Mouse (Mus musculus) embryonic facial prominence, embryonic 10.5 days (tissue): ENCODE measurements around the gene Mmachc. TPM values are rescaled to one million over a fixed set of nuclear protein-coding genes. Genes with fewer than 3 reads are reported as not detected.
A peak's percentile ranks its signal among the peaks of the same experiment; 100 is the strongest.
"Not testable (repeated sequence)": the region's sequence is repeated elsewhere in the genome, so short reads cannot be mapped to it uniquely, and the experiment has no call there.

ENCODE experiments used
- DNase-seq: peaks from one replicate; pipeline ENCODE4 v3.0.0-alpha.2; 2017; ENCODE audit warnings: low spot score
- H3K27ac ChIP-seq: fragments of 300-500 bp; sonication (generic); replicated peaks from 2 replicates; pipeline ENCODE4 v1.5.1; 2016; ENCODE audit warnings: mild to moderate bottlenecking
- H3K27me3 ChIP-seq: fragments of 300-500 bp; sonication (generic); replicated peaks from 2 replicates; pipeline ENCODE4 v1.6.1; 2016; ENCODE audit warnings: low read depth, mild to moderate bottlenecking; ENCODE audit not compliant: poor library complexity, severe bottlenecking
- H3K36me3 ChIP-seq: fragments of 300-500 bp; sonication (generic); replicated peaks from 2 replicates; pipeline ENCODE4 v1.6.1; 2016; ENCODE audit warnings: mild to moderate bottlenecking, moderate library complexity
- H3K4me1 ChIP-seq: fragments of 300-500 bp; sonication (generic); 2 replicates; pipeline ENCODE4 v1.6.1; 2016
- H3K4me3 ChIP-seq: fragments of 300-500 bp; sonication (generic); 2 replicates; pipeline ENCODE4 v1.5.1; 2016; ENCODE audit warnings: mild to moderate bottlenecking, moderate library complexity
- H3K9me3 ChIP-seq: fragments of 300-500 bp; sonication (generic); 2 replicates; pipeline ENCODE4 v1.6.1; 2016; ENCODE audit warnings: mild to moderate bottlenecking
- WGBS: fragments of 180-500 bp; shearing (Covaris S2); methylation state at CpG from one replicate; pipeline ENCODE4 v1.1.7; 2016; 5-methylcytosine and 5-hydroxymethylcytosine counted together
- polyA plus RNA-seq: library from polyadenylated mRNA; unstranded; fragments of >200 nt; fragmentation: Nextera tagmentation; extraction: Ambion mirVana; gene quantifications from 2 replicates; pipeline ENCODE4 v1.2.1, GENCODE M21; 2016

Mmachc gene
- polyA plus RNA-seq, 1 experiment from 2014 or later = 39.8 TPM

DNA sequence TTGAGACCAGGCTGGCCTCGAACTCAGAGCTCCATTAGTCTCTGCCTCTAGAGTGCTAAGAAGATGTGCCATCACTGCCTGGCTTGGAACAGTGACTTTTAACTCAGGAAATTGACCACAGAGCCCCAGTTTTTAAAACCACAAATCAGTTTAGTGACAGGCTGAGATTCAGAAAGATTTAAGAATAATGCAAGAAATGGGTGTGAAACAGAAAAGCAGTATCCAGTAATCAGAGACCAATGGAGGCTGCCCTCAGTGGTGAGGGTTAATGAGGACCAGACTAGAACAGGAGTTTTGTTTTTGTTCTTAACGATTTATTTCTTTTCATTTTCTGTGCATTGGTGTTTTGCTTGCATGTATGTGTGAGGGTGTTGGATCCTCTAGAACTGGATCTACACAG is 23.5 kb downstream of the Mmachc start:
- H3K4me3 ChIP-seq = peak overlapping the region; percentile 80
- no peaks in the 10 kb centered on the region for H3K27me3 ChIP-seq
- H3K9me3 ChIP-seq = no peaks in the 10 kb centered on the region
- WGBS = 67% methylated on average over 2 of the region's 2 CpGs
- peak overlapping the region; percentile 96 for H3K27ac ChIP-seq
- H3K36me3 ChIP-seq = peaks cover 27% of the 10 kb centered on the region
- peaks cover 19% of the 10 kb centered on the region for H3K4me1 ChIP-seq
- DNase-seq = no peak

DNA sequence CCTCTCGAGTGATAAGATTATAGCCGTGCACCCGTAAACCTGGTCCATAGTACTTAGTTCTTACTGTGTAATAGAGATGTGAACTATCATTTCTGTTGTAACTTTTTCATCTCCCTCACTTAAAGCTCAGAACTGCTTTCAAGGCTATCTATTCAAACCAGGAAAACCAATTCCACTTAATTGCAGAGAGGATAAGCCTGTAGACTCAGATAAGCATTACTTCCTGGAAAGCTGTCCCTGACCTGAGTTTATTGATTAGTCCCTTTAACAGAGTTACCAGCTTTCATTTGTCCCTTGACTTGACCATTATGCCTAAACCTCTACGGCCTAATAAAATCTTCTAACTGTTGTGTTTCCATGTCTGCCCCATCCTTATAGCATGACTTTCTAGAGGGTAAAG is 24.2 kb downstream of the Mmachc start:
- Histone ChIP-seq H3K9me3 (no peaks in the 10 kb centered on the region), H3K4me1 (peaks cover 19% of the 10 kb centered on the region), H3K4me3 (no peak overlapping the region), H3K27me3 (no peaks in the 10 kb centered on the region), H3K27ac (no peak overlapping the region), H3K36me3 (peaks cover 20% of the 10 kb centered on the region)
- 92% methylated on average over 4 of the region's 4 CpGs for WGBS
- DNase-seq = no peak

DNA sequence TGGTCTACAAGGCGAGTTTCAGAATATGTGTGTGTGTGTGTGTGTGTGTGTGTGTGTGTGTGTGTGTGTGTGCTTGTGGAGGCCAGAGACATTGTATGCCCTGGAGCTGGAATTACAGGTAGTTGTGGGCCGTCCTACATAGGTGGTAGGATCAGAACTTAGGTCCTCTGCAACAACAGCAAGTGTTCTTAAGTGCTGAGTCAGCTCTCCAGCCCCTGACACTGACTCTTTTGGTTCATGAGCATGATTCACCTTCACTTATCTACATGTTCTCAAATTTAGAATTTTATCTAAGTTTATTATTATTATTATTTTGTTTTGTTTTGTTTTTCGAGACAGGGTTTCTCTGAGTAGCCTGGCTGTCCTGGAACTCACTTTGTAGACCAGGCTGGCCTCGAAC is 27.7 kb downstream of the Mmachc start:
- H3K4me1 ChIP-seq, H3K4me3 ChIP-seq, H3K27me3 ChIP-seq, H3K27ac ChIP-seq, H3K36me3 ChIP-seq, H3K9me3 ChIP-seq, DNase-seq: not testable (repeated sequence)
- WGBS = 92% methylated on average over 4 of the region's 4 CpGs

DNA sequence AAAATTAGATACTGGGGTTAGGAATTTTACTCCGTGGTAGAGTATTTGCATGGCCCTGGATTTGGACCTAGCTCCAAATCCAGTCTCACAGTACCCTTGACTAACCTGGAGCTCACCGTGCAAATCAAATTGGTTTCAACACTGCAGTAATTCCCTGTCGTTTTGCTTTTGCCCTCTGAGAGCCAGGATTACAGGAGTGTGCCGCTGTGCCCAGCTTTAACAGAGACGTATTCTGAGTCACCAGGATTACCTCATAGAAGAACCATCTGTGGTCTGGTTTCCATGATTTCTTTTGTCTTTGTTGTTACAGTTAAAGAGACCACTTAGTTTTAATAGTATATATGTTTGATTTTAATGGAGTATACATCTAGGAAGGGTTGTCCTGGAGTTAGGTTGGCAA is 29.1 kb downstream of the Mmachc start:
- Histone ChIP-seq H3K4me3 (no peak overlapping the region), H3K36me3 (no peaks in the 10 kb centered on the region), H3K4me1 (no peaks in the 10 kb centered on the region), H3K9me3 (no peaks in the 10 kb centered on the region), H3K27ac (no peak overlapping the region), H3K27me3 (no peaks in the 10 kb centered on the region; the same call in 1 of the 2 replicates)
- 74% methylated on average over 5 of the region's 5 CpGs for WGBS
- DNase-seq = no peak

DNA sequence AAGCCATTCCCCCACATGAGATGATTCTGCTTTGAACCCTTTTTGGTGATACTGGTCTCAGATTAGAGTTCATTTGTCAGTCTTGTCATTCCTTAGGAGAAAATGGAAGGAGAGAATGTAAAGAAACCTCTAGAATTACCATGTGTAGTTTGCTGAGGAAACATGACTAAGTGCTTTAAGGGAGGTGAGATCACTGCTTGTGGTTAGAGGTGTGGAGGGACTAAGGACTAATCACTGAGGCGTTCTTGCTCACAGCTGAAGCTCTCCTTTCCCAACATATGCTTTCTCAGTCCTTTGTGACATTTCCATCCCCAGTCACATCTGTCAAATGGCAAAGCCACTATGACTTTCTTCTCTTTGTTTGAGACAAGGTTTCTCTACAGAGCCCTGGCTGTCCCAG is 30.4 kb downstream of the Mmachc start:
- Histone ChIP-seq H3K36me3 (no peaks in the 10 kb centered on the region), H3K9me3 (no peaks in the 10 kb centered on the region), H3K4me3 (no peak overlapping the region), H3K4me1 (no peaks in the 10 kb centered on the region), H3K27me3 (no peaks in the 10 kb centered on the region; the same call in 1 of the 2 replicates), H3K27ac (no peak overlapping the region)
- WGBS = 78% methylated on average over 1 of the region's 1 CpGs
- no peak for DNase-seq

DNA sequence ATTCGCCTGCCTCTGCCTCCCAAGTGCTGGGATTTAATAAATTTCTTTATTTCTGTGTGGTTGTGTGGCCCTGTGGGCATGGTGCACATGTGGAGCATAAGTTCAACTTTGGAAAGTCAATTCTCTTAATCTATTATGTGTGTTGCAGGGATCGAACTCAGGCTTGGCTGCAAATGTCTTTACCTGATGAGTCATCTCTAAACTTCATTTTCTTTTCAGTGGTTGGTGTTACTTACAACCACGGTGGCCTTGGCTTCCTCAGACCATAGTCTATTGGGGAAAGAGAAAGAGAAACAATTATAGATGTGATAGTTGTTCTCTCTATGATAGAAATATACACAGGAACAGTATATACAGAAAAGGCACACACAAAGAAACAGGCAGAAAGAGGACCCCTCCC is 32.2 kb downstream of the Mmachc start:
- no peak overlapping the region for H3K4me3 ChIP-seq
- no peak overlapping the region for H3K27ac ChIP-seq
- no peaks in the 10 kb centered on the region; the same call in 1 of the 2 replicates for H3K27me3 ChIP-seq
- whole genome bisulfite sequencing = 85% methylated on average over 3 of the region's 3 CpGs
- no peaks in the 10 kb centered on the region for H3K36me3 ChIP-seq
- H3K9me3 ChIP-seq = no peaks in the 10 kb centered on the region
- no peaks in the 10 kb centered on the region for H3K4me1 ChIP-seq
- no peak for DNase-seq

DNA sequence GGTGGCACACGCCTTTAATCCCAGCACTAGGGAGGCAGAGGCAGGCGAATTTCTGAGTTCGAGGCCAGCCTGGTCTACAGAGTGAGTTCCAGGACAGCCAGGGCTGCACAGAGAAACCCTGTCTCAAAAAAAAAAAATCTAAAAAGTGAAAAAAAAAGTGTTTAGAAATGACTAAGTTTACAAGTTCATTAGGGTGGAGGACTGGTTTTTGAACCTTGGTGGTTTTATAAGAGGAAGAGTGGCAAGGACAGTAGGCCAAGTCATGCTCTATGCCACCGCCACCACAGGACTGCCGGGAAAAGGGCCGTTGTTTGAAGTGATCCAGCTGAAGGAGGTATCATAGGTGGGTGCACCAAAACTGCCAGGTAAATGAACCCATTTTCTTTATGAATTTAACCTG is 33.4 kb downstream of the Mmachc start:
- H3K4me1 ChIP-seq, H3K27ac ChIP-seq, H3K9me3 ChIP-seq, H3K27me3 ChIP-seq, H3K4me3 ChIP-seq, DNase-seq, H3K36me3 ChIP-seq: not testable (repeated sequence)
- WGBS = 93% methylated on average over 6 of the region's 6 CpGs

DNA sequence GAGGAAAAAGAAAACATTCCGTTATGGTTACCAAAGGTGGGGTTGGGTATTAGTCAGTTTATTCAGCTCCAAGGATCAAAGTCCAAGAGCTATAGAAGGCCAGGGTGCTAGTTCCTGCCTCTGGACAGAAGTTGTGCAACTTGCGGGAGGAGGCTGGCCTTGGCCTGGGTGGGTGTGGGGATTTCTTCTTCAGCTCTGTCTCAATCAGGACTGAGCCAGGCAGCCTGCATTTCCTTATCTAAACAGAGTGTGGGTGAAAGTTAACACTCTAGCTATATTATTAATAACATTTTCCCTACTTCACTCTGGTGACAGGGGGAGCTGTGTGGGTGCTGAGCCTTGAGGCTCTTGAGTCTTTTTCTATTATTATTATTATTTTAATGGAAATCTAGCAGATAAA is 35.4 kb downstream of the Mmachc start:
- 81% methylated on average over 2 of the region's 2 CpGs for WGBS
- H3K27ac ChIP-seq = no peak overlapping the region
- no peak for DNase-seq
- H3K27me3 ChIP-seq = no peaks in the 10 kb centered on the region; the same call in 1 of the 2 replicates
- no peak overlapping the region for H3K4me3 ChIP-seq
- no peaks in the 10 kb centered on the region for H3K4me1 ChIP-seq
- H3K9me3 ChIP-seq = no peaks in the 10 kb centered on the region
- H3K36me3 ChIP-seq = no peaks in the 10 kb centered on the region

DNA sequence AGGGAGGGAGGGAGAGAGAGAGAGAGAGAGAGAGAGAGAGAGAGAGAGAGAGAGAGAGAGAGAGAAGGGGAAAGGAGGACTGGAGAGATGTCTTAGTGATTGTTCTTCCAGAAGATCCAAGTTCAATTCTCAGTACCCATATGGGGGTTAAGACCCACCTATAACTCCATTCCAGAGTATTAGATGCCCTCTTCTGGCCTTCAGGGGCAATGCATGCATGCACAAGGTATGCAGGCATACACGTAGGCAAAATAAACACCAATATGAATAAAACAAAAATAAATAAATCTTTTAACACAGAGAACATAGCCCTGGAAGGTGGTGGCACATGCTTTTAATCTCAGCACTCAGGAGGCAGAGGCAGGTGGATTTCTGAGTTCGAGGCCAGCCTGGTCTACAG is 38.9 kb downstream of the Mmachc start:
- H3K36me3 ChIP-seq = no peaks in the 10 kb centered on the region
- H3K27ac ChIP-seq = no peak overlapping the region
- no peaks in the 10 kb centered on the region for H3K4me1 ChIP-seq
- H3K27me3 ChIP-seq = no peaks in the 10 kb centered on the region
- H3K9me3 ChIP-seq = no peaks in the 10 kb centered on the region
- DNase-seq = peak; percentile 12
- 53% methylated on average over 2 of the region's 2 CpGs for WGBS
- H3K4me3 ChIP-seq = no peak overlapping the region

DNA sequence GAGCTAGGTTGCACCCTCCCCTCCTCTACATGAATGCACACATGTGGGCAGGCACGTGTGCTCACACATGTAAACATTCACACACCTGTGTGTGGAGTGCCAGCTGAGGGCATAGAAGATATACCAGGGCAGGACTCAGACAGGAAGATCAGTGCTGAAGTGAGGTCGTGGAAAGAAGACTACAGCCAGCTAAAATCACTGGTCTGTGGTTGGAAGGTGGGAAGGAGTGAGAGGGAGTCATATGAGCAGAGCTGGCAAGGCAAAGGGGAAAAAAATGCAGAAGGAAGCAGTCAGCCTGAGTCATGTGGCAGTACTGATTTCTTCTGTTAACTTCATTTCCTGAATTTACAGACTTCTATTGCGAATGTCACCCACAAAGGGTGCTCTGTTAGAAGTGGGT is 40.1 kb downstream of the Mmachc start:
- Histone ChIP-seq H3K27ac (no peak overlapping the region), H3K4me3 (no peak overlapping the region), H3K4me1 (no peaks in the 10 kb centered on the region), H3K9me3 (no peaks in the 10 kb centered on the region), H3K36me3 (no peaks in the 10 kb centered on the region), H3K27me3 (no peaks in the 10 kb centered on the region)
- DNase-seq = no peak
- 74% methylated on average over 3 of the region's 3 CpGs for WGBS

DNA sequence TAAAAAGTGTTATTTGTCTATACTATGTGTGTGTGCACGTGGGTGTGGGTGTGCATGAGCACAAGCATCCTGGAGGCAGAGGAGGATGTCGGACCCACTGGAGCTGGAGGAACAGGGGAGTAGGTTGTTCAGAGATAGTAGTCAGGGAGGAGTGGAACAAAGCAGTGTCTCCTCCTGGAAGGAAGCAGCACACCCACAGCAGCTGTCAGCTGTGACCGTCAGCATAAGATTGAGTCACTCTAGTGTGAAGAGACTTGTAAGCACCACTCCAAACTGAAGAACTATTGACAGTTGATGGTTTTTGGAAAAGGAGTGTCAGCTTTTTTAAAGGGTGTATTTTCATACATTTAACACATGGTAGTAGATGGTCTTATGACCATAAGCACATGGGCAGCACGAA is 41.6 kb downstream of the Mmachc start:
- Histone ChIP-seq H3K4me3 (no peak overlapping the region), H3K4me1 (no peaks in the 10 kb centered on the region), H3K27ac (no peak overlapping the region), H3K9me3 (no peaks in the 10 kb centered on the region), H3K36me3 (no peaks in the 10 kb centered on the region), H3K27me3 (no peaks in the 10 kb centered on the region)
- DNase-seq = no peak
- whole genome bisulfite sequencing = 70% methylated on average over 4 of the region's 4 CpGs

DNA sequence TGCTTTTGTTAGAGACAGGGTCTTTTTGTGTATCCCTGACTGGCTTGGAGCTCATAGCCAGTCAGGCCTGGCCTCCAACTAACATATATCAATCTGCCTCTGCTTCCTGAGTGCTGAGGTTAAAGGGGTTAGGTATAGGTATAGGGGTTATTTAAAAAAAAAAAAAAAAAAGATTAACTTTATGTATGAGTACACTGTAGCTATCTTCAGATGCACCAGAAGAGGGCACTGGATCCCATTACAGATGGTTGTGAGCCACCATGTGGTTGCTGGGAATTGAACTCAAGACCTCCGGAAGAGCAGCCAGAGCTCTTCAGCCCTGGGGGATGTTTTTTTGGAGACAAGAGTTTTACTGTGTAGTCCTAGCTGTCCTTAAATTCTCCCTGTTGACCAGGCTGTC is 46.2 kb downstream of the Mmachc start:
- WGBS = 83% methylated on average over 1 of the region's 1 CpGs
- DNase-seq = no peak
- no peaks in the 10 kb centered on the region for H3K27me3 ChIP-seq
- H3K27ac ChIP-seq = no peak overlapping the region
- no peaks in the 10 kb centered on the region for H3K9me3 ChIP-seq
- no peak overlapping the region for H3K4me3 ChIP-seq
- H3K36me3 ChIP-seq = no peaks in the 10 kb centered on the region
- H3K4me1 ChIP-seq = no peaks in the 10 kb centered on the region

DNA sequence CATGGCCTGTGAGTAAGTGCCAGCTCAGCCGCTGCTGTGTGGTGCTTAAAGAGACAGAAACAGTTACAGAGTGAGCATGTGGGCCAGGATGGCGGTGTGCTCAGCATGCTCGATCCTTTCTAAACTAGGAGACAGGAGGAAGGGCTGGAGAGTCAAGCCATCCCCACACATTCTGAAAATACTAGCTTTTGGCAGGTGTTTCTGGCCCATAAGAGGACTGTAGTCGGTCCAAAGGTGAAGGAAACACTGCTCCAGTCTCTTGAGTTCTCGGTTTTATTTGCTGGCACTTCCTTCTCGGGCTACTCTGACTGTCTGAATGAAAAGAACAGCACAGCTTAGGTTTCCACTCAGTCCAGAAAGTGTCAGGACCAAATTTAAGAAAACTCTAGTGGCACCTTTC is 47.4 kb downstream of the Mmachc start:
- H3K4me3 ChIP-seq = no peak overlapping the region
- H3K4me1 ChIP-seq = peaks cover 5% of the 10 kb centered on the region
- no peak overlapping the region for H3K27ac ChIP-seq
- H3K36me3 ChIP-seq = no peaks in the 10 kb centered on the region
- no peak for DNase-seq
- no peaks in the 10 kb centered on the region for H3K27me3 ChIP-seq
- H3K9me3 ChIP-seq = no peaks in the 10 kb centered on the region
- 76% methylated on average over 6 of the region's 6 CpGs for WGBS

DNA sequence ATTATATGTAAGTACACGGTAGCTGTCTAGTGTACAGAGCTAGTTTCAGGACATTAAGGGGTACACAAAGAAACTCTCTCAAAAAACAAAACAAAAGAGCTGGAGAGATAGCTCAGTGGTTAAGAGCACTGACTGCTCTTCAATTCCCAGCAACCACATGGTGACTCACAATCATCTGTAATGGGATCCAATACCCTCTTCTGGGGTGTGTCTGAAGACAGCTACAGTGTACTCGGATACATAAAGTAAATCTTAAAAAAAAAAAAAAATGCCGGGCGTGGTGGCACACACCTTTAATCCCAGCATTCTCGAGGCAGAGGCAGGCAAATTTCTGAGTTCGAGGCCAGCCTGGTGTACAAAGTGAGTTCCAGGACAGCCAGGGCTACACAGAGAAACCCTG is 48.3 kb downstream of the Mmachc start:
- not testable (repeated sequence) for H3K9me3 ChIP-seq, H3K4me3 ChIP-seq, DNase-seq, H3K27me3 ChIP-seq, H3K4me1 ChIP-seq, H3K36me3 ChIP-seq, H3K27ac ChIP-seq
- 90% methylated on average over 6 of the region's 6 CpGs for WGBS
